Mouse (Mus musculus) bone marrow macrophage, adult 2 months (primary cell): ENCODE data around the gene Dusp16.

Source experiments
- CTCF ChIP-seq: IDR thresholded peaks from 2 replicates; pipeline ENCODE4 v1.5.1; 2012; ENCODE audit warnings: low read depth, mild to moderate bottlenecking, low read length, moderate library complexity
- POLR2A ChIP-seq: IDR thresholded peaks from 2 replicates; pipeline ENCODE4 v1.6.1; 2012; ENCODE audit warnings: mild to moderate bottlenecking, low read depth, low read length, borderline replicate concordance

- TF ChIP-seq POLR2A (no peak), CTCF (no peak)
Observed at GRCm38 (mm10) chr6:134753858-134754257, 38.6 kb downstream of the Dusp16 start.
